Mouse (Mus musculus) WW6 (cell line): Measurements from ENCODE around the gene Ipo4.
A peak's percentile ranks its signal among the peaks of the same experiment; 100 is the strongest.

Experiments
- DNase-seq: peaks from one replicate; pipeline ENCODE4 v3.0.0-alpha.2; 2013; ENCODE audit warnings: low read depth, low spot score

The Ipo4 gene

GRCm38 (mm10) chr14:55635523-55636007 is at the start of gene Ipo4:
Ipo4 (minus strand) TSS chr14:55635957.
- DNase-seq: peak; percentile 71

GRCm38 (mm10) chr14:55682118-55682493 is 46.3 kb upstream of the Ipo4 start:
- no peak for DNase-seq

GRCm38 (mm10) chr14:55681160-55682117 is 45.7 kb upstream of the Ipo4 start, which contains the start of gene Tinf2:
Tinf2 (minus strand) TSS chr14:55681820.
- peak; percentile 96 for DNase-seq

- DNase-seq: no peak
Measured at GRCm38 (mm10) chr14:55677615-55678014, 41.9 kb upstream of the Ipo4 start.

GRCm38 (mm10) chr14:55672741-55673060 is 36.9 kb upstream of the Ipo4 start:
- no peak for DNase-seq

GRCm38 (mm10) chr14:55671833-55672740 is 36.3 kb upstream of the Ipo4 start, which contains the start of the genes Gmpr2 and Nedd8:
Gmpr2 (plus strand) TSS chr14:55671941.
Nedd8 (minus strand) TSS chr14:55672124.
- DNase-seq: peak; percentile 95

GRCm38 (mm10) chr14:55671486-55671832 is 35.7 kb upstream of the Ipo4 start:
- DNase-seq: no peak

GRCm38 (mm10) chr14:55660636-55661035 is 24.9 kb upstream of the Ipo4 start:
- DNase-seq: no peak

- DNase-seq: peak; percentile 52
Measured at GRCm38 (mm10) chr14:55659960-55660573, 24.3 kb upstream of the Ipo4 start, which contains the start of gene Mdp1. Mdp1 (minus strand) TSS chr14:55660508.

- DNase-seq: no peak
Measured at GRCm38 (mm10) chr14:55658011-55658410, 22.3 kb upstream of the Ipo4 start.

- no peak for DNase-seq
Measured at GRCm38 (mm10) chr14:55656935-55657334, 21.2 kb upstream of the Ipo4 start.

- no peak for DNase-seq
Measured at GRCm38 (mm10) chr14:55651528-55651927, 15.8 kb upstream of the Ipo4 start.

- DNase-seq: no peak
Measured at GRCm38 (mm10) chr14:55649884-55650283, 14.1 kb upstream of the Ipo4 start, which contains the start of gene Tssk4. Tssk4 (plus strand) TSS chr14:55650184.

GRCm38 (mm10) chr14:55644261-55644888 is 8.6 kb upstream of the Ipo4 start:
- DNase-seq: no peak

GRCm38 (mm10) chr14:55643060-55643907 is 7.5 kb upstream of the Ipo4 start, which contains the start of gene Tm9sf1:
Tm9sf1 (minus strand) TSS chr14:55643806.
- DNase-seq: peak; percentile 50

- no peak for DNase-seq
Measured at GRCm38 (mm10) chr14:55642679-55643059, 6.9 kb upstream of the Ipo4 start.

- no peak for DNase-seq
Measured at GRCm38 (mm10) chr14:55641291-55641690, 5.5 kb upstream of the Ipo4 start.

- DNase-seq: no peak
Measured at GRCm38 (mm10) chr14:55640816-55641215, 5.1 kb upstream of the Ipo4 start.

- no peak for DNase-seq
Measured at GRCm38 (mm10) chr14:55637795-55638194, 2.0 kb upstream of the Ipo4 start, which contains the start of gene Gm49378. Gm49378 (minus strand) TSS chr14:55637895.
